Mouse (Mus musculus): ENCODE measurements around the gene Mlh3. TPM values are rescaled to one million over a fixed set of nuclear protein-coding genes. Genes with fewer than 3 reads are reported as not detected.

The Mlh3 gene
- polyA plus RNA-seq, 1 experiment, result 10.9 TPM

DNA sequence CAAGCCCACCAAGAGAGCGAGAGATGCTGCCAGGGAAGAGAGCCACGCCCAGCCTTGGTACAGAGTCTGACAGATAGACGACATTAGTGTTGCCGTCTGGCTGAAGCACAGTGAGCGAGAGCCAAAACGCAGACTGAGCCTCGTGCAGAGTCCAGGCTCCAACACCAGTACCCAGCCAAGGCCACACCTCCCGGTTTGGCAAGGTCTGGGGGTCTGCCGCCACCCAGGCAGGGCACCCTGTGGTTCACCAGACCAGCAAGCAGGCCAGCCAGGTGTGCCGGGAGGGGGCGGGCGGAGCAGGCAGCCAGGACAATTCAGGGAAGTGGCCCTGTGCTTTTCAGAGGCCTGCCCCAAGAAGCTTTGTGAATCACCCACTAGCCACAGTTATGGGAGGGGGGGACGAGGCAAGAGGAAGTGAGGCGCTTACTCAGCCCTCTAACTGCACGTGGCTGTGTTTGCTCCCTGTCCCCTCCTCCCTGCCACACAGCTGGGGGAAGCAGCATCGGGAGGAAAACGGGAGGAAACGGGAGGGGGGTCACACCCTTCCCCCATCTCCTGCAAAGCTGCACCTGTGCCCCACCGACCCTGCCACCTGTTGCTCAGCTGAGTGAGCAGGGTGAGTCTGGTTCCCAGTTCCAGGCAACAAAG, 77.8 kb downstream of the Mlh3 start:
- no peak for DNase-seq (ENCODE audit: low spot score)

DNA sequence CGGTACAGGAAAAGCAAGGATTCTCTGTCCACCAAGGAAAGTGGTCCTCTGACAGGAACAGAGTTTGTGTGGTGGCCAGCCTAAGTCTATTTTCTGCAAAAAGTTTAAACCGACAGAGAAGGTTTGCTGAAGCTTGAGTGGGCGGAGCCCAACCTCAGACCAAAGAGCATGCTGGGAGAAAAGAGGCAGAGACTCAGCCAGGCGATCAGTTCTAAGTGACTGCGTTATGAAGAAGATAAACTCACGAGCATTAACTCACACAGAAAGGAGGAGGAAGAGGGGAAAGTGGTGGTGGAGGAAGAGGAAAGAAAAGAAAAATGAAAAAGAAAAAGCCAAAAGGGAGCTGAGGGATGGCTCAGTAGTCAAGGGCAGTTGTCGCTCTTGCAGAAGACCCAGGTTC, 80.1 kb downstream of the Mlh3 start:
- no peak for DNase-seq (ENCODE audit: low spot score)

DNA sequence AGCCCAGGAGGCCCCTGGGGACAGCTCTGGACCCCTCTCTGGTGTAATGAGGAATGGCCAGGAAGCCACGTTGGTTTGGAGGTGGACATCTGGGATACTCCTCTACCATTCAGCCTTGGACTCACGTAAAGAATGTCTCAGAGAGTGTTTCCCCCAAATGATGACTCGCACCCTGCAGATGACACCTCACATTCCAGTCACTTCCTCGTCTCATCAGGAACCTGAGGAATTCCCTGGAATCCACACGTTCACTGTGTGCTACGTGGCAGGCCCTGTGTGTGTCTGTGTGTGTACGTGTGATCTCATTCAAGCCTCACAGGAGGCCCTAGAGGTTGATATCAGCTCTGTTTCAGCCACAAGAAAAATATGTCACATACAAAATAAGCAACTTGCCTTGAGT, 84.0 kb downstream of the Mlh3 start:
- DNase-seq (ENCODE audit: low spot score), result no peak

DNA sequence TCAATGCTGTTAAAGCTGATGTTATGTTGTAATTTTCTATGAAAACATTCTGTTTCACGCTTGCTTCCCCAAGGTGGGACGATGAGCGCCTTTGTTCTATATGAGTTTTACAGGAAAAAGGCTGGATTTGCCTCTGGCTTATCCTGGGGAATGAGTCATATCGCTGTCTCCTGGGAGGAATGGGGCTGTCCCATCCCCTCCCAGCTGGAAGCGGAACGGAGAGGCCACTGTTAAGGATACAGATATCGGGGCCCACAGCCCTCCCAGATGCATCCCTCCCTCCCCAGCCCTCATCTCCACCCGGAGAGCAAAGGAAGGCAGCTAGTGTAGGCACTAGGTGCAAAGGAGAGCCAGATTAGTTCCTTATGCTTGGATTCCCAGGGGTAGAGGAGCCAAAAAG, 84.6 kb downstream of the Mlh3 start:
- DNase-seq (ENCODE audit: low spot score), result no peak

Other genes starting within 250 kb of the Mlh3 start
- gene Prox2, start 159.8 kb downstream of the Mlh3 start, polyA plus RNA-seq (2012; rRNA removed), result 2.3 and 2.7 TPM in 2 replicates
- gene Dlst, start 159.8 kb downstream of the Mlh3 start, polyA plus RNA-seq (2012; rRNA removed), result 128 and 139 TPM in 2 replicates
- gene Rps6kl1, start 119.3 kb downstream of the Mlh3 start, polyA plus RNA-seq (2012; rRNA removed), result 0.32 and 0.34 TPM in 2 replicates
- gene Pgf, start 92.8 kb downstream of the Mlh3 start, polyA plus RNA-seq (2012; rRNA removed), result 6.0 and 7.7 TPM in 2 replicates
- gene Eif2b2, start 51.1 kb downstream of the Mlh3 start, polyA plus RNA-seq (2012; rRNA removed), result 73.8 and 82.6 TPM in 2 replicates
- gene Acyp1, start 17.8 kb upstream of the Mlh3 start, polyA plus RNA-seq (2012; rRNA removed), result 40.4 and 47.4 TPM in 2 replicates
- 1.1 and 1.3 TPM in 2 replicates for gene Zc2hc1c, start 18.0 kb upstream of the Mlh3 start, polyA plus RNA-seq (2012; rRNA removed)
- 54.2 and 64.1 TPM in 2 replicates for gene Nek9, start 68.8 kb upstream of the Mlh3 start, polyA plus RNA-seq (2012; rRNA removed)
- gene Tmed10, start 104.2 kb upstream of the Mlh3 start, polyA plus RNA-seq (2012; rRNA removed), result 207 and 230 TPM in 2 replicates
- gene Fos, start 203.3 kb upstream of the Mlh3 start, polyA plus RNA-seq (2012; rRNA removed), result 28.5 and 37.0 TPM in 2 replicates